Mouse (Mus musculus): Measurements from ENCODE around the gene Cage1. TPM values are rescaled to one million over a fixed set of nuclear protein-coding genes. Genes with fewer than 3 reads are reported as not detected.

The Cage1 gene
- total RNA-seq, 2 experiments from 2014 or later, result 3.3 to 3.4 TPM

Small RNAs within 50 kb of the gene (microRNA-seq; reads per million reads assigned to microRNA genes)
- 0 reads per million in 2 experiments for gene Gm27387

Other genes starting within 250 kb of the Cage1 start
- 10 to 100 TPM; 82.2 to 87.8 TPM for gene Ssr1, start 42.9 kb downstream of the Cage1 start, total RNA-seq (2021)
- gene Riok1, start 74 bp downstream of the Cage1 start, total RNA-seq (2021), result 10 to 100 TPM; 20.4 to 24.3 TPM
- under 1 TPM; 0.57 to 0.72 TPM for gene Dsp, start 114.2 kb upstream of the Cage1 start, total RNA-seq (2021)
- gene Snrnp48, start 167.9 kb upstream of the Cage1 start, total RNA-seq (2021), result 10 to 100 TPM; 16.0 to 22.0 TPM